Mouse (Mus musculus): ENCODE results near the gene Ppp2r5c.

Gene Ppp2r5c

GRCm38 (mm10) chr12:110446290-110447170, at the start of gene Ppp2r5c:
Ppp2r5c (plus strand) TSS chr12:110447120.
- DNase-seq (ENCODE audit: low spot score): peak; percentile 97

DNA sequence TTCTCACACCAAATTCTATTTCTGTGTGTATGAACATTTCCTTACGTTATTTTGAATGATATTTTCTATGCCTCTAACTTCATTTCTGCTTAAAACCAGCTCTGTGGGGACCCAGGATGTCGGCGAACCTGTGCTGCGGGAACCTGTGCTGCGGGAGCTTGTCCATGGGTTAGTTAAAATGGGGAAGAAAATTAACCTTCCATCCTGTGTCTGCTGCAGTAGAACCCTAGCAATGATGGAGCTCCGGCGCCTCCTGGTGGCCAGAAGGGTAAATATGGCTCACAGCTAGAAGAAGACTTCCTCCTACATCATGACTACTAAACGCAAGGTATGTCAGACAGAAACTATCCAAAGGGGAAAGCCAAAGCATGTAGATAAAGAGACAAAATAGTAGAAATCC, 48.6 kb upstream of the Ppp2r5c start:
- no peak for DNase-seq (ENCODE audit: low spot score)

GRCm38 (mm10) chr12:110399161-110399560, 47.8 kb upstream of the Ppp2r5c start:
- no peak for DNase-seq (ENCODE audit: low spot score)

- no peak for DNase-seq (ENCODE audit: low spot score)
Observed at GRCm38 (mm10) chr12:110400936-110401335, 46.0 kb upstream of the Ppp2r5c start.

- no peak for DNase-seq (ENCODE audit: low spot score)
Observed at GRCm38 (mm10) chr12:110401871-110402270, 45.0 kb upstream of the Ppp2r5c start.

DNA sequence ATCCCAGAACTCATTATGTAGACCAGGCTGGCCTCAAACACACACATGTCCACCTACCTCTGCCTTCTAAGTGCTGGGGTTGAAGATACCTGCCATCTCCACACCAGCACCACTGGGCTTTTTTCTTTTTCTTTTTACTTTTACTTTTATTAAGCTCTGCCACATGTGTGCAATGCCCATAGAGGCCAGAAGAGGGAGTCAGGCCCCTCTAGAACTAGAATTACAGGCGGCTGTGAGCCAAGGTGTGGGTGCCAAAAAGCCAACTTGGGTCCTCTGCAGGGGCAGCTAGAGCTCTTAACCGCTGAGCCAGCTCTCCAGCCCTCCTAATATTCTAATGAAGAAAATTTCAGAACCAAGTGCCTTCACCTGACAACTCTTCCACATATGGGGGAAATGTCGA, 30.7 kb upstream of the Ppp2r5c start:
- no peak for DNase-seq (ENCODE audit: low spot score)

- DNase-seq (ENCODE audit: low spot score): no peak
Observed at GRCm38 (mm10) chr12:110417023-110417986, 29.6 kb upstream of the Ppp2r5c start.

- peak; percentile 29 for DNase-seq (ENCODE audit: low spot score)
Observed at GRCm38 (mm10) chr12:110417987-110418734, 28.8 kb upstream of the Ppp2r5c start.

GRCm38 (mm10) chr12:110418735-110419350, 28.1 kb upstream of the Ppp2r5c start:
- peak; percentile 55 for DNase-seq (ENCODE audit: low spot score)

GRCm38 (mm10) chr12:110419879-110420278, 27.0 kb upstream of the Ppp2r5c start:
- no peak for DNase-seq (ENCODE audit: low spot score)

- no peak for DNase-seq (ENCODE audit: low spot score)
Observed at GRCm38 (mm10) chr12:110421361-110421760, 25.6 kb upstream of the Ppp2r5c start.

DNA sequence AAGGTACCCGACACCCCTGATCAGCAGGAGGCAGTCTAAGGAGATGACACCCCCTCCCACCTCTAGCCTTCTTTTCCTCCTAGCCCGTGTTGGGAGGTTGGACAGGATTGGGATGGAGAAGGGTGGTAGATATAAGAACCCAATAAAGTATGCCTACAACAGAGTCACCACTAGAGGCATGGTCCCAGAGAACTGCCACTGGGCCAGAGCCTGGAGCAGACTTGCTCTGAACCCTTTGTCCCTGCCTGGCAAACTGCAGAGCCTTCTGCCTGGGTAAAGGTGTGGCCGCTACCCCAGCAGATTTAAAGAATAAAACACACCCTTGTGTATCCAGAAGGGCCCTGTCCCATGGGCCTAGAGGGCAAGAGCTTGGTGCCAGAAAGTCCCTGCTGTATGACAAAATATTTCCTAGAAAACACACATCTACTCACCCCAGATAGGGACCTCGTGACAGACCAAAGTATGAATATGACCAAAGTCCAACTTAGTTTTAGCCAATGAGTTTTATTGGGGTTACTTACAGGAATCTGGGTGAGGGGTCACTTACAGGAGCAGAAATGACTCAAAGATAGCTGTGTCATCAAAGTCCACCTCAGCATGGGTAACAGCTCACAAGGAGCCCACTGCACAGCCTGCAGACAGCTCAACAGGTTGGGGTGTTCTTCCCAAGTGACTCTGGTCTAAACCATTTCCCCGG, 22.8 kb upstream of the Ppp2r5c start:
- DNase-seq (ENCODE audit: low spot score): no peak

- no peak for DNase-seq (ENCODE audit: low spot score)
Observed at GRCm38 (mm10) chr12:110426417-110427010, 20.4 kb upstream of the Ppp2r5c start.

DNA sequence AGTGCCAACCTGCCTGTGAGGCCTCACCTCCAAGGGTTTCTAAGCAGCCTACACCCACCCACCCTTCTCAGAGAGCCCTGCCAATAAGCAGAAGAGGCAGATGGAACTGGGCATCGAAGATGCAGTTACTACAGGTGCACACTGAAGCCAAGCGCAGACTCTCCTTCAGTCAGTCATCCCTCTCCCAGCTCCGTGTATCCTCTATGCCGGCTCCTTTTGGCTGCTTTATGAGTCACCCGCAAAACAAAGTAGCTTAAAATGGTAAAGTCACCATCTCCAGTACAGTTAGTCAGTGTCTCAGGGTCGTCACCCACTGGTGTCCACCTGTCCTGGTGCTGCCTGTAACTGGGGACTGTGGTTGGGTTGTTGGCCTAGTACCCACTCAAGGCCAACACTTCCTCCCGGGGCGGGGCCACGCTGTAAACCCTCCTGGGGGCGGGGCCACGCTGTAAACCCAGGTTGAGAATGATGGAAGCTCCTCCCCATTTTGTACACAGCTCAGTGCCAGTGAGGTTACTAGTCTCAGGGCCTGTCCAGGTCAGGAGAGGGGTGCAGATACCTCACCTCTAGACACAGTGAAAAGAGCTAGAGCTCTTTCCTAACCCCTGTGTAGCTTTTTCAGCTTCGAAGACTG, 17.5 kb upstream of the Ppp2r5c start:
- no peak for DNase-seq (ENCODE audit: low spot score)

DNA sequence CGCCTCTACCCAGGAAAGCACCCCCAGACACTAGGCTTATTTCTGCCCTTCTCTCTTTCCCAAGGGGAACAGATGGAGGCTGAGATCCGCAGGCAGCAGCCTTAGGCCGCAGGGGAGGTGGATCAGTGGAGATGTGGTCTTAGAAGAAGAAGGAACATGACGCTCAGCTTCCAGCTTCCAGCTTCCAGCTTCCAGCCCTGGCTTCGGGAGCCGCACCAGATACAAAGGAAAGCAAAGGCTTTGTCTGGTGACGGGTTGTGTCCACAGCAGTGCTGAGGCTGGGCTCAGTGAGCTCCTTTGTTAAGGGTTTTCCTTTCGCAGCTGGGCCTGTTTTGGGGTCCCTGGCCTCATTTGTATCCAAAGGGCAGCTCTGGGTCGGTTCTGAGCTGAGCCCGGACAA, 16.9 kb upstream of the Ppp2r5c start:
- no peak for DNase-seq (ENCODE audit: low spot score)

- DNase-seq (ENCODE audit: low spot score): no peak
Observed at GRCm38 (mm10) chr12:110431805-110432204, 15.1 kb upstream of the Ppp2r5c start.

DNA sequence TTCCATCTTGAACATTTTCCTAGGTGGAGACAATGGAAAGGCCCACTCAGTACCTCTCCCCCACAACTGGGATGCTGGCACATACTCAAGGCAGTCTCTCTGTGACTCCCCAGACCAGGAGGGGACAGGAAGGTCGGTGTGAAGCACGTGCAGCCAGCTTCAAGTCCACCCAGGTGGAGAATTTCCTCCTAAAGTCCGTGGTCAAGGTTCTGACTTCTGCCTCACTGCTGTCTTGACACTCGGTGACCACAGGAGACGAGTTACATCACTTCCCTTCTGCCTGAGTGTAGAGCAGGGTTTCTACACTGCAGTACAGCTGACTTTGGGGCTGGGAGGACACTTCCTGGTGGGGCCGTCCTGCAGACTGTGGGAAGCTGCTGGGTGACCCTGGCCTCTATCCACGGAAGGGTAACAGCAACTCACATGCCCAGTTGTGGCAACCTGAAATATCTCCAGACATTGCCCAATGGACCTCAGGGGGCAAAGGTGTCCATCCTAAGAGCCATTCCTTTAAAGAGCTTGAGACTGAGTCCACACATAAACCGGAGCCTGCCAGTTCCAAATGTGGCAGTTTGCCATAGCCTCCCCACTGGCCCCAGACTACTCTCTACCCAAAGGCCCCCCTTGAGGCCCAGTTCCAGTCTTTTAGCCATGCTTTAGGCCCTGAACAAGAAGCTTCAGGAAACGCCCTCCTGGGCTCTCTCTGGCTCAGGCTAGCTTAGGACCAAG, 10.1 kb upstream of the Ppp2r5c start:
- DNase-seq (ENCODE audit: low spot score): no peak

- DNase-seq (ENCODE audit: low spot score): no peak
Observed at GRCm38 (mm10) chr12:110437367-110437703, 9.6 kb upstream of the Ppp2r5c start.

GRCm38 (mm10) chr12:110438367-110438973, 8.4 kb upstream of the Ppp2r5c start:
- no peak for DNase-seq (ENCODE audit: low spot score)

Data from testis, postnatal 14 days (tissue).